Mouse (Mus musculus): ENCODE measurements at regions not wholly inside any gene's neighbourhood (a gene's known extent, or its start where the extent isn't known, plus 50 kb on each side); places are given as distances from the start of the nearest gene placed in this dataset.

DNA sequence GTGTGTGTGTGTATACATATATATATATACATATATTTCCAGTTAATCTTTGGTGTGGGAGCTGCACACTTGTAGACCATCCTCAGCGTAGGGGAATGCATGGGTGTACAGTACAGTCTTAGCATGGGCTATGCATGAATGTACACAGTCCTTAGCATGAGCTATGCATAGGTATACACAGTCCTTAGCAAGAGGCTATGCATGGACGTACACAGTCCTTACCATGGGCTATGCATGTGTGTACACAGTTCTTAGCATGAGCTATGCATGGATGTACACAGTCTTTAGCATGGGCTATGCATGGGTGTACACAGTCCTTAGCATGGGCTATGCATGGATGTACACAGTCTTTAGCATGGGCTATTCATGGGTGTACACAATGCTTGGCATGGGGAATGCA lies 70.5 kb downstream of the Rchy1 start:
- Histone ChIP-seq H3K4me3 (replicated peaks; ENCODE audit: low read depth, low read length) (no peak overlapping the region), H3K27ac (no peak overlapping the region), H3K4me2 (ENCODE audit: low read length) (no peak overlapping the region), H3K27me3 (ENCODE audit: insufficient read depth, low read length) (no peaks in the 10 kb centered on the region), H3K4me1 (replicated peaks; ENCODE audit: insufficient read depth, low read length) (no peaks in the 10 kb centered on the region), H3K9ac (ENCODE audit: low read depth, low read length) (no peak overlapping the region), H3K36me3 (ENCODE audit: insufficient read depth, low read length) (no peaks in the 10 kb centered on the region), H3K9me3 (replicated peaks; ENCODE audit: low read length) (no peaks in the 10 kb centered on the region)
- ATAC-seq (replicated peaks; ENCODE audit: low FRiP score, low read depth) (0 out of 2 replicates have a peak, but pooled peaks have one; percentile 40), DNase-seq (ENCODE audit: low spot score) (no peak)
- WGBS, result 95% methylated on average over 2 of the region's 2 CpGs
- no peak for TF ChIP-seq CTCF (IDR thresholded peaks at IDR 0.05; ENCODE audit: low read depth)

DNA sequence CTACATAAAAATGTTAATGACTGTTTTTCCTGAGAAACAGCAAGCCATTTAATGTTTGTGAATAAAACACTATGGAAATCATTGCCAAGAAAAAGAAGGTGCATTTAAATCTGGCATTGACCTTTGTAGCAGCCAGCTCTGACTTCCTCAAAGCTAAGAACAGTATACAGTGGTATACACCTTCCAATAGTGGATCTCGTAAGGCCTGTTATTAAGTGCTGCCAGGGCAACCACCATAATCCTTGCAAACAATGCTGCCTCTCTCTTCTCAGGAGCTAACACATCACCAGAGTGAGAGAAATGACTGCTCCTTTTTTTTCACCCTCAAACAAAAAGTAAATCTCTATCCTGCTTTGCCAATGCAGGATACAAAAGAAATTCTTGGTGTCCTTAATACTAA lies 81.1 kb downstream of the Rchy1 start:
- H3K4me3 ChIP-seq (replicated peaks; ENCODE audit: low read depth, low read length), result no peak overlapping the region
- 88% methylated on average over 1 of the region's 1 CpGs for WGBS
- H3K36me3 ChIP-seq (ENCODE audit: insufficient read depth, low read length), result no peaks in the 10 kb centered on the region
- H3K27ac ChIP-seq, result no peak overlapping the region
- no peak for DNase-seq (ENCODE audit: low spot score)
- no peak for TF ChIP-seq CTCF (IDR thresholded peaks at IDR 0.05; ENCODE audit: low read depth)
- H3K9ac ChIP-seq (ENCODE audit: low read depth, low read length), result no peak overlapping the region
- H3K4me1 ChIP-seq (replicated peaks; ENCODE audit: insufficient read depth, low read length), result no peaks in the 10 kb centered on the region
- H3K9me3 ChIP-seq (replicated peaks; ENCODE audit: low read length), result no peaks in the 10 kb centered on the region
- no peaks in the 10 kb centered on the region for H3K27me3 ChIP-seq (ENCODE audit: insufficient read depth, low read length)
- H3K4me2 ChIP-seq (ENCODE audit: low read length), result no peak overlapping the region
- no peak for ATAC-seq (replicated peaks; ENCODE audit: low FRiP score, low read depth)

DNA sequence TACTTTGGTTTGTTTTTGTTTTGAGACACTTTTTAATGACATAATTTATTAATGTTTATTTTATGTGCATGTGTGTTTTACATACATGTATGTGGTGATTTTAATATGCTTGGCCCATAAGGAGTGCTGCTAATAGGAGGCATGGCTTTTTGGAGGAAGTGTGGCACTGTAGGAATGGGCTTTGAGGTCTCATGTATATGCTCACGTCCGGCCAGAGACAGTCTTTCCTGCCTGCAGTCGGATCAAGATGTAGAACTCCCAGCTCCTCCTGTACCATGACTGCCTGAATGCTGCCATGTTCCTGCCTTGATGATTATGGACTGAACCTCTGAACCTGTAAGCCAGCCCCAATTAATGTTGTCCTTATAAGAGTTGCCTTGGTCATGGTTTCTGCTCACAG lies 82.6 kb downstream of the Rchy1 start:
- Histone ChIP-seq H3K9ac (ENCODE audit: low read depth, low read length) (no peak overlapping the region), H3K27ac (no peak overlapping the region), H3K4me1 (replicated peaks; ENCODE audit: insufficient read depth, low read length) (no peaks in the 10 kb centered on the region), H3K9me3 (replicated peaks; ENCODE audit: low read length) (no peaks in the 10 kb centered on the region), H3K36me3 (ENCODE audit: insufficient read depth, low read length) (no peaks in the 10 kb centered on the region), H3K27me3 (ENCODE audit: insufficient read depth, low read length) (no peaks in the 10 kb centered on the region), H3K4me2 (ENCODE audit: low read length) (no peak overlapping the region), H3K4me3 (replicated peaks; ENCODE audit: low read depth, low read length) (no peak overlapping the region)
- ATAC-seq (replicated peaks; ENCODE audit: low FRiP score, low read depth), result no peak
- no peak for TF ChIP-seq CTCF (IDR thresholded peaks at IDR 0.05; ENCODE audit: low read depth)
- DNase-seq (ENCODE audit: low spot score), result no peak
- 92% methylated on average over 3 of the region's 3 CpGs for WGBS

DNA sequence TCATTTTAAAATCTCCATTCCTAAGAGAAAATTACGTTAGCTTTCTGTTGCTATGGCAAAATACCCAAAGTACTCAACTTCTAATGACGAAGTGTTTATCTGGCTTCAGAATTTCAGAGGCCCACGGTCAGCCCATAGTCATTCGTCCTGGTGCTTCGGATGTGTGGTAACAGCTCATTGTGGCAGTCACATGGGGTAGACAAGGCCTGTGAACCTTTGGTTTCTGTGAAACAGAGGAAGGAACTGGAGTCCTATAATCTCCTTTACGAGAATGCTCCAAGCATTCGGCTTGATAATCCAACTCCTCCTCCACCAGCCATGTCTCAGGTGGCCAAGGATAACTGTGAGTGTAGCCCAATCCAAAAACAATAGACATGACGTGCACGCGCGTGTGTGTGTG lies 84.2 kb downstream of the Rchy1 start:
- Histone ChIP-seq H3K4me1 (replicated peaks; ENCODE audit: insufficient read depth, low read length) (no peaks in the 10 kb centered on the region), H3K4me3 (replicated peaks; ENCODE audit: low read depth, low read length) (no peak overlapping the region), H3K9me3 (replicated peaks; ENCODE audit: low read length) (no peaks in the 10 kb centered on the region), H3K27ac (no peak overlapping the region), H3K4me2 (ENCODE audit: low read length) (no peak overlapping the region), H3K27me3 (ENCODE audit: insufficient read depth, low read length) (no peaks in the 10 kb centered on the region), H3K36me3 (ENCODE audit: insufficient read depth, low read length) (no peaks in the 10 kb centered on the region), H3K9ac (ENCODE audit: low read depth, low read length) (no peak overlapping the region)
- WGBS, result 80% methylated on average over 11 of the region's 11 CpGs
- no peak for TF ChIP-seq CTCF (IDR thresholded peaks at IDR 0.05; ENCODE audit: low read depth)
- no peak for DNase-seq (ENCODE audit: low spot score)
- no peak for ATAC-seq (replicated peaks; ENCODE audit: low FRiP score, low read depth)

DNA sequence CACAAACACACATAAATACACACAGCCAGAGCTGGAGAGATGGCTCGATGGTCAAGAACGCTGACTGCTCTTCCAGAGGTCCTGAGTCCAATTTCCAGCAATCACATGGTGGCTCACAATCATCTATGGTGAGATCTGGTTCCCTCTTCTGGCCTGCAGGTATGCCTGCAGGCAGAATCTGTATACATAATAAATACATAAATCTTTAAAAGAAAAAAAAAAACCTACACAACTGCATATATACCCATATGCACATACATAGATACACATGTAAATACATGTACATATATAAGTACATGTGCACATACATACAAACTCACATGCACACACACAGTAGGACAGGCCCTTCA lies 86.2 kb downstream of the Rchy1 start:
- DNase-seq (ENCODE audit: low spot score), result no peak

DNA sequence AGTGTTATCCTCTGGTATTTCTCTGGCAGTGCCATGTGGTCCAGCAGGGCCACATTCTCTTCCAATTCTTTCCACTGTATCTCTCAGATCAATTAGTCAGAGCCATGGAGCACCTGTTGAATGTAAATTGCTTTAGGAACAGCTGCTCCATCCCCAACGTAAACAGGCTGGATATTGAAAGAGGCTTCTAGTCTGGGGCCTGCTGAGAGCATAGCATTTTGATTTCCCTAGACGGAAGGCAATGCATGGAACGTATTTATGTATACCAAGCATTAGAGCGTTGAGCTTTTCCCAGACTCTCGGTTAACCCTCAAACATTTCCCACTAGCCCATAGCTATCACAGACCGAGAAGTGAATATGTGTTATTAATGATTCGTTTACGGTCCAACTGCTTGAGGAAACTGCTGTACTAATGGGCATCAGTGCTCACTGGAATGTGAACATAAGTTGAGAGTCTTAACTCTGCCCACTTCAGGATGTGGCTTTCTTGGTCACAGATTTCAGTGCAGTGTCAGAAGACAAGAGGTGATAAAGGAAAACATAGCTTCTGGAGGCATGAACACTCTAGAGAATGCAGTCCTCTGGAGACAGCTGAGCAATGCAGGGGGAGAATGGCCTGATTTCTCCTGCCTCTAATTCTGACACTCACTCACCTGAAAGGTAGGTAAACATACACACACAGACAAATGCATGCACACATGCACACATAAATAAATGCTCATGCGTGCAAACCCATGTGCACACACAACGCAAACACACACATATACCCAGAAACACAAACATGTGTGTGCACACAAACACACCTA lies 86.8 kb downstream of the Rchy1 start:
- no peak for TF ChIP-seq CTCF (IDR thresholded peaks at IDR 0.05; ENCODE audit: low read depth)
- Histone ChIP-seq H3K4me1 (replicated peaks; ENCODE audit: insufficient read depth, low read length) (no peaks in the 10 kb centered on the region), H3K4me2 (ENCODE audit: low read length) (no peak overlapping the region), H3K27ac (no peak overlapping the region), H3K27me3 (ENCODE audit: insufficient read depth, low read length) (no peaks in the 10 kb centered on the region), H3K9ac (ENCODE audit: low read depth, low read length) (no peak overlapping the region), H3K36me3 (ENCODE audit: insufficient read depth, low read length) (no peaks in the 10 kb centered on the region), H3K9me3 (replicated peaks; ENCODE audit: low read length) (no peaks in the 10 kb centered on the region), H3K4me3 (replicated peaks; ENCODE audit: low read depth, low read length) (no peak overlapping the region)
- no peak for ATAC-seq (replicated peaks; ENCODE audit: low FRiP score, low read depth)
- WGBS, result 71% methylated on average over 10 of the region's 10 CpGs
- DNase-seq (ENCODE audit: low spot score), result no peak

More for the DNA sequence above, 86.2 kb downstream of the Rchy1 start:
- H3K9me3 ChIP-seq (replicated peaks; ENCODE audit: low read length), result no peaks in the 10 kb centered on the region
- TF ChIP-seq CTCF (IDR thresholded peaks at IDR 0.05; ENCODE audit: low read depth), result peak; percentile 46; the same call in 1 of the 2 replicates
- WGBS, result 86% methylated on average over 2 of the region's 2 CpGs
- no peak overlapping the region for H3K4me2 ChIP-seq (ENCODE audit: low read length)
- H3K27ac ChIP-seq, result no peak overlapping the region
- no peak for ATAC-seq (replicated peaks; ENCODE audit: low FRiP score, low read depth)
- no peak overlapping the region for H3K9ac ChIP-seq (ENCODE audit: low read depth, low read length)
- H3K36me3 ChIP-seq (ENCODE audit: insufficient read depth, low read length), result no peaks in the 10 kb centered on the region
- no peak overlapping the region for H3K4me3 ChIP-seq (replicated peaks; ENCODE audit: low read depth, low read length)
- H3K4me1 ChIP-seq (replicated peaks; ENCODE audit: insufficient read depth, low read length), result no peaks in the 10 kb centered on the region
- no peaks in the 10 kb centered on the region for H3K27me3 ChIP-seq (ENCODE audit: insufficient read depth, low read length)

DNA sequence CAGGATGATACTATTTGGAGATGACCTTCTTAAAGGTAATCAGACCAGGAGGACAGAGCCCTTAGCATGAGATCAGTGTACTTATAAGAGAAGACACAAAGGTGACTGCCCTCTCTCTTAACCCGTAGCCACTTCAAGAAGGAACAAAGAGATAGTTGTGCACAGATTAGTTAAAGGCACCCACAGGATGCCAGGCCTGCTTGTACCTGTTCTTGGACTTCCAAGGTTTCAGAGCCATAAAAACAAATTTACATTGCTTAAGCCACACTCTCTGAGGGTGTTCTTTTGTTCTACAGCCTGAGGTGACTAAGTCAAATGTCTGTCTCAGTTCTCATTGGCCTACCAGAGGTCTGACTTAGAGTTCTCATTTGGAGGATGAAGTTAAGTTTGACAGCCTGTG lies 90.1 kb downstream of the Rchy1 start:
- TF ChIP-seq CTCF (IDR thresholded peaks at IDR 0.05; ENCODE audit: low read depth), result no peak
- Histone ChIP-seq H3K4me1 (replicated peaks; ENCODE audit: insufficient read depth, low read length) (no peaks in the 10 kb centered on the region), H3K27me3 (ENCODE audit: insufficient read depth, low read length) (no peaks in the 10 kb centered on the region), H3K9me3 (replicated peaks; ENCODE audit: low read length) (no peaks in the 10 kb centered on the region), H3K4me2 (ENCODE audit: low read length) (no peak overlapping the region), H3K27ac (no peak overlapping the region), H3K4me3 (replicated peaks; ENCODE audit: low read depth, low read length) (no peak overlapping the region), H3K9ac (ENCODE audit: low read depth, low read length) (no peak overlapping the region), H3K36me3 (ENCODE audit: insufficient read depth, low read length) (no peaks in the 10 kb centered on the region)
- ATAC-seq (replicated peaks; ENCODE audit: low FRiP score, low read depth), result no peak
- DNase-seq (ENCODE audit: low spot score), result no peak
- 62% methylated on average over 1 of the region's 1 CpGs for WGBS

All from kidney, postnatal 0 days (tissue).